Mouse (Mus musculus) MEL (cell line): ENCODE results near the gene Klhl33. TPM values are rescaled to one million over a fixed set of nuclear protein-coding genes. Genes with fewer than 3 reads are reported as not detected.
A peak's percentile ranks its signal among the peaks of the same experiment; 100 is the strongest.

Experiments
- DNase-seq: peaks from one replicate; pipeline ENCODE4 v3.0.0; 2011; ENCODE audit warnings: low read depth, low spot score
- H3K27ac ChIP-seq: 2 replicates; pipeline ENCODE4 v1.5.1; 2012; ENCODE audit warnings: low read depth, mild to moderate bottlenecking, control low read depth, low read length, moderate library complexity; ENCODE audit not compliant: control insufficient read depth
- H3K27me3 ChIP-seq, 2 experiments: fragments of 150-350 bp in 1 of 2; sonication (generic) in 1 of 2; 2 replicates each; pipeline ENCODE4 v1.6.1; 2012; ENCODE audit warnings: low read length in 2 of 2, mild to moderate bottlenecking in 2 of 2, improper control_type of control experiment in 1 of 2, moderate library complexity in 1 of 2; ENCODE audit not compliant: insufficient read depth in 2 of 2, control insufficient read depth in 1 of 2
- H3K36me3 ChIP-seq, 2 experiments: 2 replicates each; pipeline ENCODE4 v1.6.1; 2012 to 2014; ENCODE audit warnings: low read length in 2 of 2, improper control_type of control experiment in 1 of 2, inconsistent platforms in 1 of 2, mild to moderate bottlenecking in 1 of 2; ENCODE audit not compliant: insufficient read depth in 2 of 2, control insufficient read depth in 1 of 2
- H3K4me1 ChIP-seq, 2 experiments: fragments of 150-350 bp in 1 of 2; sonication (generic) in 1 of 2; 2 replicates each; pipeline ENCODE4 v1.6.1; 2012; ENCODE audit warnings: low read length in 2 of 2, improper control_type of control experiment in 1 of 2, mild to moderate bottlenecking in 1 of 2; ENCODE audit not compliant: insufficient read depth in 2 of 2, control insufficient read depth in 1 of 2
- H3K4me3 ChIP-seq, 2 experiments: fragments of 150-350 bp in 1 of 2; sonication (generic) in 1 of 2; 2 replicates each; pipeline ENCODE4 v1.5.1; 2012; ENCODE audit warnings: low read depth in 2 of 2, low read length in 2 of 2, mild to moderate bottlenecking in 2 of 2, moderate library complexity in 2 of 2, control low read depth in 1 of 2, improper control_type of control experiment in 1 of 2; ENCODE audit not compliant: control insufficient read depth in 1 of 2, insufficient read depth in 1 of 2
- H3K79me2 ChIP-seq: 2 replicates; pipeline ENCODE4 v1.6.1; 2012; ENCODE audit warnings: mild to moderate bottlenecking, low read length, moderate library complexity; ENCODE audit not compliant: control insufficient read depth, poor library complexity, insufficient read depth
- H3K9ac ChIP-seq: 2 replicates; pipeline ENCODE4 v1.6.1; 2012; ENCODE audit warnings: low read depth, mild to moderate bottlenecking, control low read depth, low read length, moderate library complexity; ENCODE audit not compliant: control insufficient read depth, poor library complexity, severe bottlenecking
- H3K9me3 ChIP-seq: fragments of 150-350 bp; sonication (generic); replicated peaks from 2 replicates; pipeline ENCODE4 v1.6.1; 2012; ENCODE audit warnings: mild to moderate bottlenecking, low read length, improper control_type of control experiment, moderate library complexity; ENCODE audit not compliant: insufficient read depth
- BHLHE40 ChIP-seq: IDR thresholded peaks from 2 replicates; pipeline ENCODE4 v1.6.1; 2012; ENCODE audit warnings: low read depth, mild to moderate bottlenecking, inconsistent platforms, low read length, improper control_type of control experiment, borderline replicate concordance
- CHD1 ChIP-seq: IDR thresholded peaks from 2 replicates; pipeline ENCODE4 v1.6.1; 2012; ENCODE audit warnings: low read depth, mild to moderate bottlenecking, inconsistent platforms, low read length, improper control_type of control experiment
- E2F4 ChIP-seq: IDR thresholded peaks from 2 replicates; pipeline ENCODE4 v1.6.1; 2011; ENCODE audit warnings: low read depth, low read length, improper control_type of control experiment, borderline replicate concordance
- ELF1 ChIP-seq: IDR thresholded peaks from 2 replicates; pipeline ENCODE4 v1.6.1; 2014; ENCODE audit warnings: low read depth, mild to moderate bottlenecking, inconsistent platforms, low read length, improper control_type of control experiment, moderate library complexity
- ETS1 ChIP-seq: IDR thresholded peaks from 2 replicates; pipeline ENCODE4 v1.6.1; 2012; ENCODE audit warnings: low read depth, mild to moderate bottlenecking, inconsistent platforms, low read length, improper control_type of control experiment, moderate library complexity
- GABPA ChIP-seq: IDR thresholded peaks from 2 replicates; pipeline ENCODE4 v1.6.1; 2012; ENCODE audit warnings: low read depth, mild to moderate bottlenecking, inconsistent platforms, low read length, improper control_type of control experiment, moderate library complexity
- GATA1 ChIP-seq: IDR thresholded peaks from 2 replicates; pipeline ENCODE4 v1.6.1; 2011; ENCODE audit warnings: low read depth, low read length, improper control_type of control experiment
- HCFC1 ChIP-seq: IDR thresholded peaks from 2 replicates; pipeline ENCODE4 v1.6.1; 2012; ENCODE audit warnings: low read depth, mild to moderate bottlenecking, inconsistent platforms, low read length, improper control_type of control experiment, moderate library complexity
- JUND ChIP-seq: IDR thresholded peaks from 2 replicates; pipeline ENCODE4 v1.6.1; 2011; ENCODE audit warnings: low read depth, mild to moderate bottlenecking, improper control_type of control experiment, low read length
- KAT2A ChIP-seq: conservative IDR thresholded peaks from 2 replicates; pipeline ENCODE4 v1.6.1; 2012; ENCODE audit warnings: low read depth, low read length, improper control_type of control experiment, inconsistent platforms
- MAFK ChIP-seq: IDR thresholded peaks from 2 replicates; pipeline ENCODE4 v1.6.1; 2011; ENCODE audit warnings: low read depth, mild to moderate bottlenecking, low read length, improper control_type of control experiment, borderline replicate concordance
- MAZ ChIP-seq: IDR thresholded peaks from 2 replicates; pipeline ENCODE4 v1.6.1; 2012; ENCODE audit warnings: low read depth, mild to moderate bottlenecking, inconsistent platforms, low read length, improper control_type of control experiment
- NRF1 ChIP-seq: IDR thresholded peaks from 2 replicates; pipeline ENCODE4 v1.6.1; 2014; ENCODE audit warnings: low read depth, mild to moderate bottlenecking, inconsistent platforms, low read length, improper control_type of control experiment, moderate library complexity; ENCODE audit not compliant: poor library complexity, insufficient read depth, severe bottlenecking
- POLR2A ChIP-seq, 2 experiments: IDR thresholded peaks; 2 replicates each; pipeline ENCODE4 v1.6.1; 2011 to 2012; ENCODE audit warnings: low read length in 2 of 2, mild to moderate bottlenecking in 2 of 2, control low read depth in 1 of 2, improper control_type of control experiment in 1 of 2, low read depth in 1 of 2, moderate library complexity in 1 of 2; ENCODE audit not compliant: control insufficient read depth in 1 of 2, insufficient read depth in 1 of 2, poor library complexity in 1 of 2
- POLR2AphosphoS5 ChIP-seq: IDR thresholded peaks from 2 replicates; pipeline ENCODE4 v1.6.1; 2012; ENCODE audit warnings: low read depth, borderline replicate concordance, mild to moderate bottlenecking, inconsistent platforms, low read length, moderate library complexity, mixed read lengths
- RAD21 ChIP-seq: IDR thresholded peaks from 2 replicates; pipeline ENCODE4 v1.6.1; 2011; ENCODE audit warnings: mild to moderate bottlenecking, low read depth, low read length, improper control_type of control experiment
- TBP ChIP-seq: IDR thresholded peaks from 2 replicates; pipeline ENCODE4 v1.8.0; 2011; ENCODE audit warnings: low read depth, low read length, improper control_type of control experiment
- USF1 ChIP-seq: IDR thresholded peaks from 2 replicates; pipeline ENCODE4 v1.6.1; 2014; ENCODE audit warnings: low read depth, mild to moderate bottlenecking, inconsistent platforms, low read length, improper control_type of control experiment, moderate library complexity
- USF2 ChIP-seq, 2 experiments: IDR thresholded peaks; 2 replicates each; pipeline ENCODE4 v1.6.1; 2011 to 2012; ENCODE audit warnings: improper control_type of control experiment in 2 of 2, low read length in 2 of 2, borderline replicate concordance in 1 of 2, inconsistent platforms in 1 of 2, low read depth in 1 of 2, mild to moderate bottlenecking in 1 of 2; ENCODE audit not compliant: insufficient read depth in 1 of 2
- ZMIZ1 ChIP-seq: IDR thresholded peaks from 2 replicates; pipeline ENCODE4 v1.6.1; 2012; ENCODE audit warnings: low read depth, mild to moderate bottlenecking, inconsistent platforms, low read length, improper control_type of control experiment, moderate library complexity
- ZNF384 ChIP-seq: IDR thresholded peaks from 2 replicates; pipeline ENCODE4 v1.6.1; 2012; ENCODE audit warnings: low read depth, mild to moderate bottlenecking, inconsistent platforms, low read length, improper control_type of control experiment
- polyA plus RNA-seq, 2 experiments: library from polyadenylated mRNA; stranded (reverse) in 1 of 2; unstranded in 1 of 2; fragments of >175 nt in 1 of 2; fragments of >200 nt in 1 of 2; gene quantifications; 2 replicates each; pipeline versions ENCODE4 v1.2.1 to v1.2.4; 2012; ENCODE audit warnings: low replicate concordance in 2 of 2, low read depth in 1 of 2; ENCODE audit not compliant: insufficient read length in 2 of 2, insufficient read depth in 1 of 2, missing spikeins in 1 of 2
- total RNA-seq: library from RNA; depleted of rRNA; stranded (reverse); fragments of 300-350 nt; gene quantifications from 2 replicates; pipeline ENCODE4 v1.2.3, GENCODE M21; 2012

Klhl33 gene
- total and polyA plus RNA-seq, 3 experiments, result 0.01 TPM; not detected in 2

DNA sequence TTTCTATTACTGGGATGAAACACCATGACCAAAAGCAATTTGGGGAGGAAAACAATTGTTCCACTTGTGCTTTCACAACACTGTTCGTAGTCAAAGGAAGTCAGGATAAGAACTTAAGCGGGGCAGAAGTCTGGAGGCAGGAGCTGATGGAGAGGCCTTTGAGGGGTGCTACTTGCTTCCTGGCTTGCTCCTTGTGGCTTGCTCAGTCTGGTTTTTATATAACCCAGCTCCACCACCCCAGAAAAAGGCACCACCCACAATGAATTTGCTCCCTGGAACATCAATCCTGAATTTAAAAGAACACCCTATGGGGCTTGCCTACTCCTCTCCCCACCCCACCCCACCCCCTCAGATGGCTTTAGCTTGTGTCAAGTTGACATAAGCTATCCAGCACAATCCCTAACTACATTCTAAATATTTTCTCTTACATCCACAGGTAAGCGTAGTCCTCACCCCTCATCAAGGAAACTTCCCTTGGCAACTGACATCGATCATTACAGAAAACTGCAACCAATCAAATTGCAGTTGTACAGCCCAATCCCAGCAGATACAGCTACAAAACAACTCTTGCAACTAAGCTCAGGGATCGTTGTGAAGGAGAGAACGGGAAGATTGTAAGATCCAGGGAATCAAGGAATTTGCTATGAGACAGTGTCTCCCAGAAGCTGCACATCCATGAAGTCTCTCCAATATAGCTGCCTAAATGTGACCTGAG is 20.9 kb downstream of the Klhl33 start:
- H3K9me3 ChIP-seq, result no peaks in the 10 kb centered on the region
- H3K79me2 ChIP-seq, result no peaks in the 10 kb centered on the region
- DNase-seq, result no peak
- H3K27ac ChIP-seq, result no peak overlapping the region
- no peaks in the 10 kb centered on the region for H3K27me3 ChIP-seq
- no peak overlapping the region for H3K4me3 ChIP-seq
- no peaks in the 10 kb centered on the region for H3K4me1 ChIP-seq
- TF ChIP-seq MAFK, result no peak
- TF ChIP-seq TBP, result no peak
- no peak for TF ChIP-seq NRF1
- no peak for TF ChIP-seq GATA1
- TF ChIP-seq JUND, result no peak
- no peak for TF ChIP-seq KAT2A
- TF ChIP-seq ETS1, result no peak
- H3K36me3 ChIP-seq, result no peaks in the 10 kb centered on the region
- no peak overlapping the region for H3K9ac ChIP-seq

- Histone ChIP-seq H3K9ac (no peak overlapping the region), H3K4me3 (no peak overlapping the region), H3K36me3 (peaks cover 0 to 2% of the 10 kb centered on the region in 2 experiments; a peak in 1 of 4 replicates), H3K79me2 (no peaks in the 10 kb centered on the region), H3K4me1 (peaks cover 0 to 2% of the 10 kb centered on the region in 2 experiments; a peak in 1 of 4 replicates), H3K27ac (no peak overlapping the region), H3K27me3 (no peaks in the 10 kb centered on the region)
- peak; percentile 41 for DNase-seq
- TF ChIP-seq E2F4, result no peak
- TF ChIP-seq HCFC1, result no peak
- TF ChIP-seq USF1, result no peak
- no peak for TF ChIP-seq USF2 (IDR thresholded peaks at IDR 0.05; ENCODE audit: borderline replicate concordance in 1 of 2, insufficient read depth in 1 of 2, low read depth in 1 of 2, low read length in 2 of 2)
- no peak for TF ChIP-seq ELF1
- TF ChIP-seq MAZ, result no peak
- no peak for TF ChIP-seq POLR2AphosphoS5
- TF ChIP-seq CHD1, result no peak
- TF ChIP-seq RAD21, result no peak
- TF ChIP-seq ZMIZ1, result no peak
- TF ChIP-seq POLR2A (IDR thresholded peaks at IDR 0.05; ENCODE audit: control insufficient read depth in 1 of 2, insufficient read depth in 1 of 2, low read depth in 1 of 2, low read length in 2 of 2, poor library complexity in 1 of 2), result no peak
- TF ChIP-seq KAT2A, result no peak
- no peak for TF ChIP-seq BHLHE40
- no peak for TF ChIP-seq GABPA
- TF ChIP-seq JUND, result no peak
- no peak for TF ChIP-seq TBP
- TF ChIP-seq ZNF384, result no peak
- TF ChIP-seq, all 39 proteins: peak for 0
- H3K9me3 ChIP-seq, result no peaks in the 10 kb centered on the region
These were observed 21.6 kb downstream of the Klhl33 start for GRCm38 (mm10) chr14:50875591-50876230.
